Comparison of ENCODE assay signal across 16 mouse cellular contexts in genomic region chr2:5129099-5129498, GRCm38 (mm10). TPM values are rescaled to one million over a fixed set of nuclear protein-coding genes. Genes with fewer than 3 reads are reported as not detected.
DNase-seq lines count a peak whose midpoint lies in the region; ATAC-seq and TF ChIP-seq lines count a peak whose summit lies in the region.
"Had no signal": no experiment of that assay in that cellular context is flagged by ENCODE, and none has a peak within 500 bp of the region (broad histone marks: within the 10 kb centered on the region; RNA-seq: fewer than 3 reads in every experiment).

No protein-coding gene starts in this region.

- H3K9ac ChIP-seq in heart, postnatal 0 days (replicated peaks; ENCODE audit: low read depth, low read length): no peak overlapping the region
- H3K9ac ChIP-seq: limb, embryonic 12.5 days had no signal

- intact Hi-C loops in heart, postnatal 14 days (cut with DNase I): no loop called here

- ATAC-seq in heart, postnatal 0 days (ENCODE audit: insufficient read depth, low read depth): no peak; the same call in 1 of the 2 replicates
- no peak for ATAC-seq in erythroblast, adult 5-6 weeks (replicated peaks; ENCODE audit: low FRiP score, poor library complexity, severe bottlenecking)
- ATAC-seq: hindbrain, postnatal 0 days had no signal

- H3K4me3 ChIP-seq in heart, postnatal 0 days (ENCODE audit: low read depth, low read length): no peak overlapping the region
- H3K4me3 ChIP-seq: limb, embryonic 12.5 days had no signal

- H3K27ac ChIP-seq in heart, postnatal 0 days (ENCODE audit: low read depth): peak overlapping the region; percentile 31; the same call in 1 of the 2 replicates
- H3K27ac ChIP-seq: hindbrain, postnatal 0 days; limb, embryonic 12.5 days; macrophage had no signal

- 41% methylated on average over 3 of the region's 3 CpGs for WGBS in heart, postnatal 0 days

- peak; percentile 21 for DNase-seq in heart, adult 8-10 months (ENCODE audit: low spot score)
- DNase-seq in heart, postnatal 14 days: no peak
- DNase-seq in NIH3T3 (ENCODE audit: low read depth): peak; percentile 82
- DNase-seq in heart, postnatal 0 days (ENCODE audit: low spot score): no peak
- DNase-seq in kidney, postnatal 36 days: peak; percentile 8 to 24
- no peak for DNase-seq in c-Kit-positive CD71-positive TER-119-positive erythroid progenitor cells, embryonic 14.5 days (ENCODE audit: low spot score)
- DNase-seq in urinary bladder, postnatal 10 days (ENCODE audit: low spot score): no peak
- DNase-seq: cerebellum, postnatal 25 days; layer of hippocampus, postnatal 36 days; right cerebral cortex, postnatal 14 days had no signal

- no peak overlapping the region for H3K4me2 ChIP-seq in heart, postnatal 0 days (ENCODE audit: low read depth, low read length)
- H3K4me2 ChIP-seq: limb, embryonic 12.5 days had no signal

- no peak for TF ChIP-seq CTCF in heart, postnatal 0 days (IDR thresholded peaks at IDR 0.05; ENCODE audit: low read depth)

- H3K4me1 ChIP-seq in heart, postnatal 0 days (ENCODE audit: control insufficient read depth, insufficient read depth): no peaks in the 10 kb centered on the region

- no peaks in the 10 kb centered on the region for H3K36me3 ChIP-seq in heart, postnatal 0 days (replicated peaks; ENCODE audit: control insufficient read depth, insufficient read depth, low read length)
- H3K36me3 ChIP-seq: limb, embryonic 12.5 days had no signal

- no peak for TF ChIP-seq EP300 in heart, postnatal 0 days (IDR thresholded peaks at IDR 0.05; ENCODE audit: low read depth)

- no peaks in the 10 kb centered on the region for H3K9me3 ChIP-seq in heart, postnatal 0 days (replicated peaks; ENCODE audit: control insufficient read depth, low read length)
- H3K9me3 ChIP-seq: limb, embryonic 12.5 days had no signal

- no peaks in the 10 kb centered on the region for H3K27me3 ChIP-seq in heart, postnatal 0 days (ENCODE audit: control insufficient read depth, insufficient read depth, low read length)
- H3K27me3 ChIP-seq: limb, embryonic 12.5 days had no signal

RNA-seq across cellular contexts. Expression of gene Ccdc3, which starts 8.5 kb away (rescaled TPM):
- total RNA-seq in heart, adult 8-10 months (2022): 1 to 10 TPM; 2.2 to 3.2 (median 3.1) TPM
- 1 to 10 TPM; 5.2 to 6.0 TPM for total RNA-seq in heart, postnatal 14 days (2021)
- 7.3 and 9.7 TPM in 2 replicates for total RNA-seq in heart, postnatal 0 days (2014; rRNA removed; ENCODE audit: low replicate concordance)
- polyA plus RNA-seq in heart, postnatal 0 days (2015; fragmentation: Nextera tagmentation; extraction: Ambion mirVana): 3.5 and 3.7 TPM in 2 replicates
- total RNA-seq in erythroblast, adult 5-6 weeks (2015; ENCODE audit: low replicate concordance): not detected in 2 replicates
- not detected in 2 replicates for total RNA-seq in erythroblast, adult 5-6 weeks (2017; ENCODE audit: low replicate concordance)
- total RNA-seq: granulocyte monocyte progenitor cell, adult 5-6 weeks; monocyte, adult 5-6 weeks had no signal
- polyA plus RNA-seq: macrophage had no signal

Comparison
In these comparisons a context has a peak if more than half of its experiments do, and no peak if none do; other contexts are left out.
1. DNase-seq: peak in heart, adult 8-10 months (single experiment), NIH3T3 (single experiment) and kidney, postnatal 36 days (2 of 2); none in heart, postnatal 14 days (0 of 2), heart, postnatal 0 days (single experiment), c-Kit-positive CD71-positive TER-119-positive erythroid progenitor cells, embryonic 14.5 days (single experiment) and urinary bladder, postnatal 10 days (single experiment).